Mouse (Mus musculus) heart, adult 2 months (tissue): ENCODE results near the gene Olfr655. TPM values are rescaled to one million over a fixed set of nuclear protein-coding genes. Genes with fewer than 3 reads are reported as not detected.

Source experiments
- DNase-seq, 2 experiments: peaks; one replicate each; pipeline ENCODE4 v3.0.0; 2021
- H3K27ac ChIP-seq: fragments of 200-600 bp; 2 replicates; pipeline ENCODE4 v1.8.1; 2022
- H3K27me3 ChIP-seq: fragments of 200-500 bp; 2 replicates; pipeline ENCODE4 v1.6.1; 2012; ENCODE audit warnings: mild to moderate bottlenecking, low read length, inconsistent platforms, mixed read lengths; ENCODE audit not compliant: control insufficient read depth, insufficient read depth
- H3K36me3 ChIP-seq: fragments of 200-500 bp; 2 replicates; pipeline ENCODE4 v1.6.1; 2012; ENCODE audit warnings: low read length, inconsistent platforms; ENCODE audit not compliant: control insufficient read depth, insufficient read depth
- H3K4me1 ChIP-seq: fragments of 200-500 bp; 2 replicates; pipeline ENCODE4 v1.6.1; 2011; ENCODE audit warnings: low read length; ENCODE audit not compliant: control insufficient read depth, insufficient read depth
- H3K4me3 ChIP-seq: fragments of 200-600 bp; 2 replicates; pipeline ENCODE4 v1.8.1; 2022
- H3K79me2 ChIP-seq: fragments of 200-500 bp; replicated peaks from 2 replicates; pipeline ENCODE4 v1.6.1; 2012; ENCODE audit warnings: mild to moderate bottlenecking, inconsistent platforms, low read length, moderate library complexity, mixed read lengths; ENCODE audit not compliant: control insufficient read depth, insufficient read depth
- H3K9ac ChIP-seq: fragments of 200-500 bp; 2 replicates; pipeline ENCODE4 v1.6.1; 2012; ENCODE audit warnings: low read depth, mild to moderate bottlenecking, control low read depth, inconsistent platforms, low read length, mixed read lengths
- CTCF ChIP-seq: fragments of 200-600 bp; IDR thresholded peaks from 2 replicates; pipeline ENCODE4 v1.8.1; 2022; ENCODE audit warnings: antibody characterized with exemption, mild to moderate bottlenecking, moderate library complexity
- EP300 ChIP-seq: fragments of 200-500 bp; IDR thresholded peaks from 2 replicates; pipeline ENCODE4 v1.6.1; 2011; ENCODE audit warnings: low read depth, low read length, control low read depth; ENCODE audit not compliant: insufficient read depth
- POLR2A ChIP-seq: fragments of 200-500 bp; IDR thresholded peaks from 2 replicates; pipeline ENCODE4 v1.6.1; 2011; ENCODE audit warnings: mild to moderate bottlenecking, low read depth, low read length, control low read depth; ENCODE audit not compliant: insufficient read depth
- WGBS: fragments of 180-500 bp; shearing (Covaris S2); methylation state at CpG from one replicate; pipeline ENCODE4 v1.1.7; 2018; 5-methylcytosine and 5-hydroxymethylcytosine counted together
- intact Hi-C: fragments of 180-260 bp; cut with DNase I; formaldehyde crosslinking; loops from one replicate; pipeline ENCODE4 v1.15.1; 2025
- long read RNA-seq: library from polyadenylated mRNA; stranded (forward); transcript quantifications from one replicate; pipeline ENCODE4 v2.0.0, GENCODE M21; 2021
- polyA plus RNA-seq: library from polyadenylated mRNA; depleted of rRNA; stranded (reverse); fragments of >200 nt; gene quantifications from 2 replicates; pipeline ENCODE4 v1.2.3, GENCODE M21; 2012; rRNA removed
- total RNA-seq, 2 experiments: library from RNA; stranded (reverse); gene quantifications; 2 replicates each; pipeline ENCODE4 v1.2.3; 2021

Gene Olfr655
- total RNA-seq, result not detected
- polyA plus RNA-seq, result not detected in 2 replicates
- long read RNA-seq, result 0 reads

- Histone ChIP-seq H3K27me3 (no peaks in the 10 kb centered on the region), H3K9ac (no peak within 1 kb of the TSS), H3K79me2 (no peaks in the 10 kb centered on the region), H3K4me1 (no peaks in the 10 kb centered on the region), H3K4me3 (no peak within 1 kb of the TSS), H3K36me3 (no peaks in the 10 kb centered on the region), H3K27ac (no peak within 1 kb of the TSS)
- DNase-seq, result no peak
- 66% methylated on average over 2 of the region's 2 CpGs for WGBS
- intact Hi-C loops, result no loop called here
- no peak for TF ChIP-seq POLR2A
- no peak for TF ChIP-seq CTCF
- no peak for TF ChIP-seq EP300
Observed at GRCm38 (mm10) chr7:104601679-104602078, at the start of gene Olfr655. Gene Olfr655 (minus strand): TSS chr7:104601779.

- H3K4me3 ChIP-seq, result no peak within 1 kb of the TSS
- H3K36me3 ChIP-seq, result no peaks in the 10 kb centered on the region
- intact Hi-C loops, result no loop called here
- DNase-seq, result peak; percentile 16 to 28
- no peaks in the 10 kb centered on the region for H3K79me2 ChIP-seq
- no peaks in the 10 kb centered on the region; the same call in 1 of the 2 replicates for H3K4me1 ChIP-seq
- no peaks in the 10 kb centered on the region for H3K27me3 ChIP-seq
- H3K27ac ChIP-seq, result no peak within 1 kb of the TSS
- 24% methylated on average over 21 of the region's 22 CpGs for WGBS
- TF ChIP-seq EP300 (no peak), CTCF (peak; percentile 45)
- H3K9ac ChIP-seq, result no peak within 1 kb of the TSS
Observed at GRCm38 (mm10) chr7:104646841-104647482, 45.4 kb upstream of the Olfr655 start, which contains the start of gene Olfr658. Gene Olfr658 (minus strand): TSS chr7:104647305.

GRCm38 (mm10) chr7:104624494-104624893, 22.9 kb upstream of the Olfr655 start, which contains the start of gene Olfr657:
Gene Olfr657 (plus strand): TSS chr7:104624794.
- H3K4me1 ChIP-seq, result no peaks in the 10 kb centered on the region
- no peak for DNase-seq
- H3K79me2 ChIP-seq, result no peaks in the 10 kb centered on the region
- H3K9ac ChIP-seq, result no peak within 1 kb of the TSS
- H3K27ac ChIP-seq, result no peak within 1 kb of the TSS
- H3K36me3 ChIP-seq, result no peaks in the 10 kb centered on the region
- H3K4me3 ChIP-seq, result no peak within 1 kb of the TSS
- no peak for TF ChIP-seq CTCF
- intact Hi-C loops, result no loop called here
- no peaks in the 10 kb centered on the region for H3K27me3 ChIP-seq

- no peaks in the 10 kb centered on the region for H3K36me3 ChIP-seq
- WGBS, result 63% methylated on average over 4 of the region's 4 CpGs
- TF ChIP-seq POLR2A, result no peak
- no peak for TF ChIP-seq CTCF
- no peak for TF ChIP-seq EP300
- no peaks in the 10 kb centered on the region for H3K79me2 ChIP-seq
- no peak for DNase-seq
- no peak within 1 kb of the TSS for H3K4me3 ChIP-seq
- no peaks in the 10 kb centered on the region for H3K4me1 ChIP-seq
- intact Hi-C loops, result no loop called here
- H3K27ac ChIP-seq, result no peak within 1 kb of the TSS
- no peak within 1 kb of the TSS for H3K9ac ChIP-seq
- no peaks in the 10 kb centered on the region for H3K27me3 ChIP-seq
Observed at GRCm38 (mm10) chr7:104613655-104614054, 12.1 kb upstream of the Olfr655 start, which contains the start of gene Olfr656. Gene Olfr656 (plus strand): TSS chr7:104613955.

DNA sequence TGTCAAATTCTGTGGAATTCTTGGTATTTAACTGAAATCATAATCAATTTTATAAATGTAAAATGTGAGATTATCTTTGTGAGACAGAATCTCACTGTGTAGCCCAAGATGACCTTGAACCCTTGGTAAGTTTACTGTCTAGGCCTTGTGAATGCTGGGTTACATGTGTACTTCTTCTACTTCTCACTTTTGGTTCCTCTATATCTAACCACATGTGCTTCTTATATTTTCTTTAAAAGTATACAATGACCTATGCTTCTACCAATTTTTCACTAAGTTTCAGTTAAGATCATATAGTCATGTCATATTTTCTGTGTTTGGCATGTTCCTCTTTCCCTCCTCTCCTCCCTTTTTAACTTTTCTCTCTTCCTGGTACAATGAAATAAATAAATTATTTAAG, 3.1 kb upstream of the Olfr655 start:
- no peak for DNase-seq
- no peak for TF ChIP-seq EP300
- TF ChIP-seq POLR2A, result no peak
- TF ChIP-seq CTCF, result no peak
- H3K79me2 ChIP-seq, result no peaks in the 10 kb centered on the region
- H3K27me3 ChIP-seq, result no peaks in the 10 kb centered on the region
- H3K9ac ChIP-seq, result no peak overlapping the region
- no peak overlapping the region for H3K27ac ChIP-seq
- no peak overlapping the region for H3K4me3 ChIP-seq
- H3K36me3 ChIP-seq, result no peaks in the 10 kb centered on the region
- intact Hi-C loops, result no loop called here
- no peaks in the 10 kb centered on the region for H3K4me1 ChIP-seq

- Histone ChIP-seq H3K27me3 (no peaks in the 10 kb centered on the region), H3K9ac (no peak overlapping the region), H3K27ac (no peak overlapping the region), H3K4me1 (no peaks in the 10 kb centered on the region), H3K79me2 (no peaks in the 10 kb centered on the region), H3K36me3 (no peaks in the 10 kb centered on the region), H3K4me3 (no peak overlapping the region)
- WGBS, result 5% methylated on average over 3 of the region's 3 CpGs
- intact Hi-C loops, result no loop called here
- TF ChIP-seq POLR2A (no peak), CTCF (peak; percentile 74), EP300 (no peak)
- DNase-seq, result peak; percentile 4 to 27
Observed at GRCm38 (mm10) chr7:104603173-104603572, 1.6 kb upstream of the Olfr655 start.
